Mouse (Mus musculus): ENCODE measurements around the gene Hk2.
"Not testable (repeated sequence)": the region's sequence is repeated elsewhere in the genome, so short reads cannot be mapped to it uniquely, and the experiment has no call there.

Hk2 gene

GRCm38 (mm10) chr6:82694668-82695067 lies 79.6 kb downstream of the Hk2 start:
- CTCF ChIA-PET, result no interaction called here

DNA sequence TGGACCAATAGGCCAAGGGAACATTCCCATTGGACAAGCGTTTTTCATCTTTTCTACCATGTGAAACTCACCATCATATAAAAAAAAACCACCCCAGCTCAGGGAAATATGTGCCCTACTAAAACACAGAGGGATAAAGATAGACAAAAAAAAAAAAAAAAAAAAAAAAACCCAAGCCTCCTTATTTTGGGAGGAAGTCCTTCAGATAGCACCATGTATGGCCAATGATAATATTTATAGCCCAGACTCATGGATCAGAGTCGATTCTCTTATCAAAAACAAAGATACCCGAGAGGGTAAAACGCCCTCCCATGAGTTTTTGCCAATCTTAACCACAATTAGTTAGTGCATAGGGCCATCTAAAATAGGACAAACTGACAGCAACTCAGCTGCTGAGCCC lies 84.8 kb downstream of the Hk2 start:
- CTCF ChIA-PET, result no interaction called here

- CTCF ChIA-PET, result not testable (repeated sequence)
Observed at GRCm38 (mm10) chr6:82688586-82688985, 85.7 kb downstream of the Hk2 start.

DNA sequence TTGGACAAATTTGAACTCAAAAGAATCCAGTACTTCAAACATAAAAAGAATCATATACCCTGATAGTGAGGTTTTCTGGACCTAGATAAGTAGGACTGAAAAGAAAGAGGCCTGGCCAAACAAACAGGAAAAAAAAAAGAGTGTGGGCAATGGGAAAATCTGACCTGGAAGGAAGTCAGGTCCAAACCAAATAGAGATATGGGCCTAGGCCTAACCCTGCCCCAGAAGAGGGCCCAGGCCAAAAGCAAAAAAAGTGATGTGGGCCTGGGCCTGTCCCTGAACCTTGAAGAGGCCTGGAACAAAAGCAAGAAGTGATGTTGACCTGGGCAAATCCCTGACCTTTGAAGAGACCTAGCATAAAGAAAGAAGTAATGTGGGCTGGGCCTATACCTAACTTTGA lies 90.1 kb downstream of the Hk2 start:
- CTCF ChIA-PET, result no interaction called here

DNA sequence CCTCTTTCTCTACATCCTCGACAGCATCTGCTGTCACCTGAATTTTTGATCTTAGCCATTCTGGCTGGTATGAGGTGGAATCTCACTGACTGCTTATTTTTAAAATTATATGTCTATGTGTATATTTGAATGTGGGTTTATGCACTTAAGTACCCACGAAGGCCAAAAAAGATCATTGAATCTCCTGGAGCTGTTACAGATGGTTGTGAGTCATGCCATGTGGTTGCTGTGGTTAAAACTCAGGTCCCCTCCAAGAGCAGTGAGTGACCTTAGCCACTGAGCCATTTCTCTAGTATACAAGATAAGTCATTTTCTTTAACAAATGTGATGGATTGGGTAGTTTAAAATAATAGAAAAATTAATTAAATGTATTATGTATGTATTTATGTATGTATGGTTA lies 95.0 kb downstream of the Hk2 start:
- CTCF ChIA-PET, result not testable (repeated sequence)

GRCm38 (mm10) chr6:82677629-82678028 lies 96.6 kb downstream of the Hk2 start:
- CTCF ChIA-PET, result not testable (repeated sequence)

Measured in spleen, embryonic (tissue).